Comparison of ENCODE assay signal across 8 mouse cellular contexts in the genomic region with DNA sequence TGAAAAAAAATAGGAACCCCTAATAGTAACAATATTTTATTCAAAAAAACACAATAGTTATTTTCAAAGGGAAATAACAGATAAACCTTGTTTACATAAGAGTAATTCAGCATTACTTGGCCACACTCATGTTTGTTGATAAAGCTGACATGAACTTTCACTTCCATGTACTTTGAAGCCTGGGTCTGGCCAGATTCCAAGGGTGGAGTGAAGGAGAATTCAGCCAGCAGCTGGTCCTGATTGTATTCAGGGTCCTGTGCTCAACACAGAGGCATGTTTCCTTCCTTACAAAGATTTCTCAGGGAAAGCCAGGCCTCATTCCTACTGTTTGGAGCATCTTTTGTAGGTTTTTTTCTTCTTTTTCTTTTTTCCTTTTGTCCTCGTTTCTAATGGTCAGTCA.
DNase-seq lines count a peak whose midpoint lies in the region; ATAC-seq lines count a peak whose summit lies in the region.

No protein-coding gene starts in this region.

- intact Hi-C loops in left cerebral cortex, postnatal 25 days (cut with DNase I), result no loop called here

- DNase-seq in urinary bladder, postnatal 14 days (ENCODE audit: low spot score), result peak; percentile 41
- no peak for DNase-seq in urinary bladder, postnatal 10 days (ENCODE audit: low spot score)
- DNase-seq in gastrocnemius, postnatal 4 days (ENCODE audit: low spot score in 2 of 2), result peak; percentile 23 to 56
- peak; percentile 85 to 87 for DNase-seq in kidney, postnatal 25 days
- DNase-seq in testis, postnatal 10 days (ENCODE audit: low spot score), result peak; percentile 46
- DNase-seq in left cerebral cortex, postnatal 25 days (ENCODE audit: low spot score in 2 of 2), result no peak
- DNase-seq in spleen, postnatal 36 days (ENCODE audit: low spot score in 2 of 2), result no peak

- no peak for ATAC-seq in monocyte, adult 5-6 weeks (replicated peaks; ENCODE audit: insufficient number of reproducible peaks, low FRiP score, low TSS enrichment, poor library complexity, severe bottlenecking)

Comparison
In these comparisons a context has a peak if more than half of its experiments do, and no peak if none do; other contexts are left out.
1. DNase-seq: peak in urinary bladder, postnatal 14 days (single experiment), gastrocnemius, postnatal 4 days (2 of 2), kidney, postnatal 25 days (2 of 2) and testis, postnatal 10 days (single experiment); none in urinary bladder, postnatal 10 days (single experiment), left cerebral cortex, postnatal 25 days (0 of 2) and spleen, postnatal 36 days (0 of 2).